Mouse (Mus musculus): ENCODE data around the gene Pax2. TPM values are rescaled to one million over a fixed set of nuclear protein-coding genes. Genes with fewer than 3 reads are reported as not detected.
A peak's percentile ranks its signal among the peaks of the same experiment; 100 is the strongest.

Pax2 gene
- polyA plus RNA-seq (2015; fragmentation: Nextera tagmentation; extraction: Ambion mirVana): 0.33 and 0.41 TPM in 2 replicates

- H3K27me3 ChIP-seq (ENCODE audit: control insufficient read depth, insufficient read depth, low read depth, low read length): peaks cover 51% of the 10 kb centered on the region
- H3K9ac ChIP-seq (ENCODE audit: low read depth, low read length): no peak within 1 kb of the TSS
- peaks cover 9% of the 10 kb centered on the region for H3K4me1 ChIP-seq (ENCODE audit: control insufficient read depth, insufficient read depth, low read length)
- H3K36me3 ChIP-seq (ENCODE audit: control insufficient read depth, insufficient read depth, low read length): no peaks in the 10 kb centered on the region
- peak within 1 kb of the TSS; percentile 42 for H3K4me2 ChIP-seq (ENCODE audit: low read length)
- WGBS: under 1% methylated on average over 51 of the region's 52 CpGs
- no peaks in the 10 kb centered on the region for H3K9me3 ChIP-seq (replicated peaks; ENCODE audit: control insufficient read depth, low read length, poor library complexity, severe bottlenecking)
- ATAC-seq: no peak
- H3K27ac ChIP-seq (ENCODE audit: low read length): no peak within 1 kb of the TSS
- H3K4me3 ChIP-seq (ENCODE audit: low read depth, low read length): peak within 1 kb of the TSS; percentile 17
Observed at GRCm38 (mm10) chr19:44755693-44756420, at the start of gene Pax2. Gene Pax2 (plus strand): TSS chr19:44756045.

GRCm38 (mm10) chr19:44708885-44709284, 47.0 kb upstream of the Pax2 start:
- H3K27me3 ChIP-seq (ENCODE audit: control insufficient read depth, insufficient read depth, low read depth, low read length): no peaks in the 10 kb centered on the region; the same call in 1 of the 2 replicates
- H3K36me3 ChIP-seq (ENCODE audit: control insufficient read depth, insufficient read depth, low read length): no peaks in the 10 kb centered on the region
- H3K9me3 ChIP-seq (replicated peaks; ENCODE audit: control insufficient read depth, low read length, poor library complexity, severe bottlenecking): peaks cover 3% of the 10 kb centered on the region; the same call in 1 of the 2 replicates
- H3K4me1 ChIP-seq (ENCODE audit: control insufficient read depth, insufficient read depth, low read length): no peaks in the 10 kb centered on the region
- no peak overlapping the region for H3K27ac ChIP-seq (ENCODE audit: low read length)
- no peak for ATAC-seq
- no peak overlapping the region for H3K4me2 ChIP-seq (ENCODE audit: low read length)
- H3K4me3 ChIP-seq (ENCODE audit: low read depth, low read length): no peak overlapping the region
- 83% methylated on average over 3 of the region's 3 CpGs for WGBS
- H3K9ac ChIP-seq (ENCODE audit: low read depth, low read length): no peak overlapping the region

DNA sequence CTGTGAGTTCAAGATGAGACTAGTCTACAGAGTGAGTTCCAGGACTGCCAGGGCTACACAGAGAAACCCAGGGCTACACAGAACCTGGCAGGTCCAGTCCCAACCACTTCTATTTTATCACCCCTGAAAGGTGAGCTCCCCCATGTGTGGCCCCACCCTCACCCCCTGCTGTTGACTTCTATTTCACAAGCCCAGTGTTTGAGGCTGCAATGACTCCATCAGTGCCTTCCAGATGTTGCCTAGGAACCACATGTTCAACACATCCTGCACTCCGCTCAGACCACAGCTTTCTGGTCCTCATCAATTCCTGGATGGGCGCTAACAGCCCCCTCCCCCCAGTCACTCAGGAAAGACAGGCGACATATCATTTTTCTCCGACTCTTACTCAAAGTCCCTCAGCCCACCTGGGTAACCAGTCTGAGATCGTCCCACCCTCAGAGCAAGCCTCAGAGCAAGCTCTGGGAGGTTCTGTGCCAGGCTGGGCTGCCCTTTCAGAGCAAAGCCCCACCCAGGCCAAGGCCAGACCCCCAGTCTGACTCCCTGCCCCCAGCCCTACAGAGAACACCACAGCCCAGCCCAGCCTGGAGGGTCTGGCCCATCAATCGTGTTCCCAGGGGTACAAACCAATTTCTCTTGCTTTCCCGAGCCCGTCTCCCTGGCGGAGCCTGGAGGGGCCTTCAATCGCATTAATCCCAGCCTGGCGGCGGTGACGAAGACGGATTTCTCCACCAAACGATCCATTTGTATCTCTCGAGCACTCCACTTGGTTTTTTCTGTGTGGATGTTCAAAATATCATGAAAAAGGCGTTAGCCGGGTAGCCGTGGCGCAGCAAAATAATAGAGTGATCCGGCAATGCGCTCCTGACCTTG, 38.9 kb upstream of the Pax2 start:
- Histone ChIP-seq H3K9me3 (replicated peaks; ENCODE audit: control insufficient read depth, low read length, poor library complexity, severe bottlenecking) (peaks cover 3% of the 10 kb centered on the region; the same call in 1 of the 2 replicates), H3K27me3 (ENCODE audit: control insufficient read depth, insufficient read depth, low read depth, low read length) (peaks cover 31% of the 10 kb centered on the region), H3K4me2 (ENCODE audit: low read length) (no peak overlapping the region), H3K4me3 (ENCODE audit: low read depth, low read length) (no peak overlapping the region), H3K27ac (ENCODE audit: low read length) (no peak overlapping the region), H3K36me3 (ENCODE audit: control insufficient read depth, insufficient read depth, low read length) (no peaks in the 10 kb centered on the region), H3K4me1 (ENCODE audit: control insufficient read depth, insufficient read depth, low read length) (peaks cover 9% of the 10 kb centered on the region), H3K9ac (ENCODE audit: low read depth, low read length) (no peak overlapping the region)
- 62% methylated on average over 22 of the region's 22 CpGs for WGBS
- ATAC-seq: no peak

DNA sequence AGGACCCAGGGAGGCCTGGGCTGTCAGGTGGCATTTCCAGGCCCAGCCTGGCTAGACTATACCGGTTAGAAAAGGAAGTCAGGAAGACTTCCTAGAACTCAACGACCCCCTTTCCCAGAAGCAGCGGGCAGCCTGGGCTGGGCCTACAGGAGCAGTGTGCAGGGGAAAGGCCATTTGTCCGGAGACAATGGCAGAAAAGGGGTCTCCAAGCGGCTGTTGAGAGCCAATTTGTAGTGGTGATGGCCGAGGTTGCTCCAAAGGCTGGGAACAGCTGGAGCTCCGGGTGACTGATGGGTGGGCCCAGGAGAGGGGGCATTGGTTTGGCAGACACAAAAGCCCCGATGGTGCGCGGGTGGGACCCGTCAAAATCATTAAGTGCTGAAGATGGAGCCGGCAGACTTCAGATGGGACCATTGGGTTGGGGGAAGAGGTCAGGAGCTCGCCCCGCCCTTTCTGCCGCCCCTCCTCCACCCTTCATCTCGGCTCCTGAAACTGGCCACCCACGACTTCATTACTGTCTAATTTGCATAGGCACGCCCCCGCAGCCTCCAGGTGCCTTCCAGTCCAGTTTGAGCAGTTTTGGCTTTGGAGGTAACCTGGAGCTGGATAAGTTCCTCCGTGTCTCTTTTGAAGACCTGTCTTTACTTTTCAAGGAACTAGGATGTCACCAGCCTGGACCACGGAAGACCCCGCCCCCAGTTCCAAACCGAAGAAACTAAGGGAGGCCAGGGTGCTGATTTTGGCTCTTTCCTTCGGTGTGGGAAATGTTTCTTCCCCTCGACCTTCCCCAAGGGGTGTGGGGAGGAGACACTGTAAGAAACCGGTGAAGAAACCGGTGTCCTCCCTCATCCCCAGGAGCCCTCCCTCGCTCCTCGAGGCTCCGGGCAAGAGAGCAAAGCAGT, 36.3 kb upstream of the Pax2 start:
- no peak for ATAC-seq
- Histone ChIP-seq H3K4me3 (ENCODE audit: low read depth, low read length) (peak overlapping the region; percentile 39), H3K9ac (ENCODE audit: low read depth, low read length) (peak overlapping the region; percentile 65), H3K9me3 (replicated peaks; ENCODE audit: control insufficient read depth, low read length, poor library complexity, severe bottlenecking) (no peaks in the 10 kb centered on the region), H3K27ac (ENCODE audit: low read length) (no peak overlapping the region), H3K4me2 (ENCODE audit: low read length) (peak overlapping the region; percentile 87), H3K36me3 (ENCODE audit: control insufficient read depth, insufficient read depth, low read length) (no peaks in the 10 kb centered on the region), H3K27me3 (ENCODE audit: control insufficient read depth, insufficient read depth, low read depth, low read length) (peaks cover 47% of the 10 kb centered on the region), H3K4me1 (ENCODE audit: control insufficient read depth, insufficient read depth, low read length) (peaks cover 14% of the 10 kb centered on the region)
- 3% methylated on average over 30 of the region's 30 CpGs for WGBS

DNA sequence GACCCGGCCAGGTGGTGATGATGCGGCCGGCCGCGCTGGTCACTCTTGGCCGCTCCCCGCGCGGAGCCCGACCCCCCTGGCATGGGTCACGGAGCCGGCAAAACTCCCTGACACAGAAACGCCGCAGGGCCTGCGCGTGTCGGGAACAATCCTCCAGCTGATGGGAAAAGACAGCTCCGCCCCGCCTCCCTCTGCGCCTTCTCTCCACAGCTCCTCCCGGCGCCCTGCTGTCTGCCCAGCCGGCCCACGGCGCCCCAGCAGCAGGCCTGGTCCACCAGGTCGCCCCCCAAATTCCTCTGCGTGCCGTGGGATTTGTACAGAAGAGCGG, 35.7 kb upstream of the Pax2 start:
- Histone ChIP-seq H3K27me3 (ENCODE audit: control insufficient read depth, insufficient read depth, low read depth, low read length) (peaks cover 51% of the 10 kb centered on the region), H3K4me2 (ENCODE audit: low read length) (peak overlapping the region; percentile 87), H3K9me3 (replicated peaks; ENCODE audit: control insufficient read depth, low read length, poor library complexity, severe bottlenecking) (no peaks in the 10 kb centered on the region), H3K9ac (ENCODE audit: low read depth, low read length) (peak overlapping the region; percentile 65), H3K4me3 (ENCODE audit: low read depth, low read length) (peak overlapping the region; percentile 39), H3K36me3 (ENCODE audit: control insufficient read depth, insufficient read depth, low read length) (no peaks in the 10 kb centered on the region), H3K27ac (ENCODE audit: low read length) (no peak overlapping the region), H3K4me1 (ENCODE audit: control insufficient read depth, insufficient read depth, low read length) (peaks cover 14% of the 10 kb centered on the region)
- 0% methylated on average over 28 of the region's 29 CpGs for WGBS
- ATAC-seq: no peak

- H3K36me3 ChIP-seq (ENCODE audit: control insufficient read depth, insufficient read depth, low read length): no peaks in the 10 kb centered on the region
- WGBS: under 1% methylated on average over 36 of the region's 36 CpGs
- H3K27ac ChIP-seq (ENCODE audit: low read length): no peak overlapping the region
- H3K4me2 ChIP-seq (ENCODE audit: low read length): peak overlapping the region; percentile 49
- peak overlapping the region; percentile 35 for H3K4me3 ChIP-seq (ENCODE audit: low read depth, low read length)
- H3K27me3 ChIP-seq (ENCODE audit: control insufficient read depth, insufficient read depth, low read depth, low read length): peaks cover 54% of the 10 kb centered on the region
- H3K9me3 ChIP-seq (replicated peaks; ENCODE audit: control insufficient read depth, low read length, poor library complexity, severe bottlenecking): no peaks in the 10 kb centered on the region
- no peak for ATAC-seq
- peak overlapping the region; percentile 51 for H3K9ac ChIP-seq (ENCODE audit: low read depth, low read length)
- peaks cover 18% of the 10 kb centered on the region for H3K4me1 ChIP-seq (ENCODE audit: control insufficient read depth, insufficient read depth, low read length)
Observed at GRCm38 (mm10) chr19:44723611-44724440, 32.0 kb upstream of the Pax2 start.

GRCm38 (mm10) chr19:44725951-44726791, 29.7 kb upstream of the Pax2 start:
- Histone ChIP-seq H3K9ac (ENCODE audit: low read depth, low read length) (peak overlapping the region; percentile 77), H3K9me3 (replicated peaks; ENCODE audit: control insufficient read depth, low read length, poor library complexity, severe bottlenecking) (no peaks in the 10 kb centered on the region), H3K27me3 (ENCODE audit: control insufficient read depth, insufficient read depth, low read depth, low read length) (peaks cover 39% of the 10 kb centered on the region), H3K27ac (ENCODE audit: low read length) (no peak overlapping the region; the same call in 1 of the 2 replicates), H3K4me2 (ENCODE audit: low read length) (peak overlapping the region; percentile 78), H3K4me3 (ENCODE audit: low read depth, low read length) (peak overlapping the region; percentile 53), H3K4me1 (ENCODE audit: control insufficient read depth, insufficient read depth, low read length) (peaks cover 9% of the 10 kb centered on the region), H3K36me3 (ENCODE audit: control insufficient read depth, insufficient read depth, low read length) (no peaks in the 10 kb centered on the region)
- peak; percentile 75 for ATAC-seq
- WGBS: under 1% methylated on average over 47 of the region's 55 CpGs
